Mouse (Mus musculus) heart, adult 9 months (tissue): ENCODE results near the gene Trp53i13.
"Not testable (repeated sequence)": the region's sequence is repeated elsewhere in the genome, so short reads cannot be mapped to it uniquely, and the experiment has no call there.

ENCODE experiments used
- DNase-seq, 2 experiments: peaks; one replicate each; pipeline ENCODE4 v3.0.0; 2022; ENCODE audit warnings: low spot score in 2 of 2

Trp53i13 gene

DNA sequence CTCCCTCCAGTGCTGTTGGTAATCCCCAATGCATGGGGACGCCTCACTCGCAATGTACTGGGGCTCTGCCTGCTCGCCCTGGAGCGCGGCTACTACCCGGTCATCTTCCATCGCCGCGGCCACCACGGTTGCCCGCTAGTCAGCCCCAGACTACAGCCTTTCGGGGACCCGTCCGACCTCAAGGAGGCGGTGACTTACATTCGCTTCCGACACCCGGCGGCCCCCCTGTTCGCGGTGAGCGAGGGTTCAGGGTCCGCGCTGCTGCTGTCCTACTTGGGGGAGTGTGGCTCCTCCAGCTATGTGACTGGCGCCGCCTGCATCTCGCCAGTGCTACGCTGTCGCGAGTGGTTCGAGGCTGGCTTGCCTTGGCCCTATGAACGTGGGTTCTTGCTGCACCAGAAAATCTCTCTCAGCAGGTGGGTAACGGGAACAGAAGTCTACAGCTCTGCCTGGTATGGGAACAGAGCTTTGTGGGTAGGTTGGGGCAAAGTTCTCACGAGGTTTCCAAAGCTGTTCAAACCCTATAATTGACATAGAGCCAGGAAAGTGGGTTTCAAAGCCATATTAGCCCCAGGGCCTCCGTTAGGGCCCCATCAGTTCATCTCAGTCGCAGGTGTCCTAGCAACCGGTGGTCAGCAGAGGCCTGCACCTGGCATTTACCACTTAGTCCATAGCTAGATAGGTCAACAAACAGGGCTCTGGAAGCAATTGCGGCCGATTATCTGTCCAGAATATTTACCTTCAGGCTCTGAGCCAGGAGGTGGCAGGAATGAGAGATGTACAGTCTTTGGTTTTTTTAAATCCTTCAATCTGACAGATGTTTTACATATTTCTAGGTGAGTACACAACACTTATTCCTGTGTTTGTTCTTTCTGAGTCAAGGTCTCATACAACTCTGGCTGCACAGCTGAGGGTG is at the start of gene Trp53i13:
Gene Trp53i13 (minus strand): TSS at position 344 of the 916 bp plus-strand sequence.
- peak in 1 of 2 experiments; percentile 33 for DNase-seq

DNA sequence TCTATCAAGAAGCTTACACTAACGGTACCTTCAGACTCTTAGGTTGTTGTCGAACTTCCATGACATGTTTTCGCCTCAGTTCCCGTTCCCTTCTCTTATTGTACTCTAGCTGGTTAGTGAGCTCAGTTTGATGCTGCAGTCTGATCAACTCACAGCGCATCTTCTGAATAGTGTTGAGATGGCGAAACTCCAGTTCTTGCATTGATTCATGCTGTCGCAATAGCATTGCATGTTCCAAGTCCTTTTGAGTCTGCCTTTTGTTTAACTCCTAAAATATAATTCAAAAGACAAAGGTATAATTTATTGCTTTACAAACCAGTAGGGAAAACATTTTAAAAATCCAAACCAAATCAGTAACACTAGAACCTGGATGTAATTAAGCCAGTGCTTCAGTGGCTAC is 29.5 kb upstream of the Trp53i13 start:
- DNase-seq, result no peak

DNA sequence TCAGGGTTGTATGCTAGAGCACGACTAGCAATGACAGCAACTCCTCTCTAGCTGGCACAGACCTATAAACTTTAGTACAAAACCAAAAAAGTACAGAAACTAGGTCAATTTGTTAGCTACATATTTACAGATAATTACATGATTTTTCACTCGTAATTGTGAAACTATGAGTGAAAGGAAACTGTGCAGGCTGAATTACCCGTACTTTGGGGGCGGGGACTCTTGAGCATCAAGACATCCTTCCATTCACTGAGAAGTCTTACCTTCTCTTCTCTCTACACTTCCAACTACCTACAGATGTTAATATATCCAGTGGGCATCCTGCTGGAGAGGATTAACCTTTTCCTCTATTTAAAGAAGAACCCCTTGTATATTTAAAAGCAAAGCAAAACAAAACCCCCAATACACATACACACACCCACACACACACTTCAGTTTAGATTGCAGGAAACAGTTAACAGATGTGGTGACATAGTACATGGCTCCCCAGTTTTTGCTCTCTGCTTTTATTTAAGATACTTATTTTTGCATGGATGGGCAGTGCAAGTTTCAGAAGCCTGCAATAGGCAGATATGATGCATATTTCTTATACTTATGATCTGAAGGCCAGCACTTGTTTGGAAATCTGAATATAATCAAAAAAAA is 16.5 kb upstream of the Trp53i13 start:
- no peak for DNase-seq

DNA sequence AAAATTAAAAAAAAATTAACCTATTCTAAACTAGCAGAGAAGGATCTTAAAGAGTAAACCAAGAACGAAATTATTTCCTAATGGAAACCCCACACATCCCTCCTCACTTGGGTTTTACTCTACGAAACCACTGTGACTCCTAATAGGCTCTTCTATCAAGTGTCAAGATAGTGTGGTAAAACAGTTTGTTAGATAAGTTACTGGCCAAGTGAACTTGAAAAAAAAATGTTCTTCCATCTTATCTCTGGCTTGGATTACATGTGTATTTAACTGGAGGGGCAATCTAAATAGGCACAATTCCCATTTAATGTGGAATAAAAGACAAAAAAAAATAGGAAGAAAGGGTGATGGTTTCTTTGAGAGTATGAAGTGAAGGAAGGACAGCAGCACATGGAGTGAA is 15.1 kb upstream of the Trp53i13 start:
- no peak for DNase-seq

DNA sequence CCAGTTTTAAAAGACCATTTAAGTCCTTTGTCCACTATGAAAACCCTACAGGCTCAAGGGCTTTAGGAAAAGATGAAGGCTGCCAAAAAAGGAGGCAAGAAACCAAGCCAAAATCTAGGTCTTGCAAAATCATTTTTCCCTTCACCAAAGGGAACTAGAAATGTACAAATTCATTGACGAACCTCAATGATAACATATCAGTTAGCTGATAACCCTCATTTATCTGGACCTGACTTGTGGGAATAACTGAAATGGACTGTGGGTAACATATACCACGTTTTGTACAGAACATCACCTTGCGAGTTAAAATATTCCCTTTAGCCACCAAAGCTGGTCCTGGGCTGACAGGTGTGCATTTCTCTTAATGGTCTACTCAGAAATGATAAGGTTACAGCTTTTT is 13.9 kb upstream of the Trp53i13 start:
- DNase-seq, result no peak

DNA sequence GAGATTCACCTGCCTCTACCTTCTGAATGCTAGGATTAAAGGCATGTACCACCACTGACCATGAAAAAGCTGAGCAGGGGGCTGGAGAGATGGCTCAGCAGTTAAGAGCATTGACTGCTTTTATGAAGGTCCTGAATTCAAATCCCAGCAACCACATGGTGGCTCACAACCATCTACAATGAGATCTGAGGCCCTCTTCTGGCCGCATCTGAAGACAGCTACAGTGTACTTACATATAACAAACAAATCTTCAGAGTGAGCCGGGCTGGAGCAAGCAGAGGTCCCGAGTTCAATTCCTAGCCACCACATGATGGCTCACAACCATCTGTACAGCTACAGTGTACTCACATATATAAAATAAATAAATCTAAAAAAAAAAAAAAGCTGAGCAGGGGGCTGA is 12.6 kb upstream of the Trp53i13 start:
- not testable (repeated sequence) for DNase-seq

DNA sequence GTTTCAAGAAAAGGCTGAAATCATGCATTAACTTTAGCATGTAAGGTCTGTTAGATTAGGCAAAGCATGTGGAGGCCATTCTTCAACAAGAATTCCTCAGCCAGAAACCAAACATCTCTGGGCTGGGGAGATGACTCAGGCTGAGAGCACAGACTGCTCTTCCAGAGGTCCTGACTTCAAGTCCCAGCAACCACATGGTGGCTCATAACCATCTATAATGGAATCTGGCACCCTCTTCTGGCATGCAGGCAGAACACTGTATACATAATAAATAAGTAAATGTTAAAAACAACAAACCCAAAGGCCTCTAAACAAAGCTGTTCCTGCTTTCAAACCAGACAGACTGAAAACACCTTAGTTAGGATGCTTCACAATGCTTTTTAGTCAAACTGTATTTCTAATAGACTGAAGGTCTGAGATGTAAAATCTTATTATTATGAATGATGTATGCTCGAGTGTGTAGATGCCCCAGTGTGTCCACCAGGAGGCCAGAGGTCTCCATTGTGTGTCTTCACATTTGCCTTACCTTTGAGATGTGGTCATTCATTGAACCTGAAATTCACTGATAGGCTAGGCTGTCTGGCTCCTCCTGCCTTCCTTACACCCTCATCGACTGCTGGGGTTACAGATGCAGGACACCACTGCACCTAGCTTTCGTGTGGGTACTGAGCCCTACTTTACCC is 10.2 kb upstream of the Trp53i13 start:
- DNase-seq, result no peak

DNA sequence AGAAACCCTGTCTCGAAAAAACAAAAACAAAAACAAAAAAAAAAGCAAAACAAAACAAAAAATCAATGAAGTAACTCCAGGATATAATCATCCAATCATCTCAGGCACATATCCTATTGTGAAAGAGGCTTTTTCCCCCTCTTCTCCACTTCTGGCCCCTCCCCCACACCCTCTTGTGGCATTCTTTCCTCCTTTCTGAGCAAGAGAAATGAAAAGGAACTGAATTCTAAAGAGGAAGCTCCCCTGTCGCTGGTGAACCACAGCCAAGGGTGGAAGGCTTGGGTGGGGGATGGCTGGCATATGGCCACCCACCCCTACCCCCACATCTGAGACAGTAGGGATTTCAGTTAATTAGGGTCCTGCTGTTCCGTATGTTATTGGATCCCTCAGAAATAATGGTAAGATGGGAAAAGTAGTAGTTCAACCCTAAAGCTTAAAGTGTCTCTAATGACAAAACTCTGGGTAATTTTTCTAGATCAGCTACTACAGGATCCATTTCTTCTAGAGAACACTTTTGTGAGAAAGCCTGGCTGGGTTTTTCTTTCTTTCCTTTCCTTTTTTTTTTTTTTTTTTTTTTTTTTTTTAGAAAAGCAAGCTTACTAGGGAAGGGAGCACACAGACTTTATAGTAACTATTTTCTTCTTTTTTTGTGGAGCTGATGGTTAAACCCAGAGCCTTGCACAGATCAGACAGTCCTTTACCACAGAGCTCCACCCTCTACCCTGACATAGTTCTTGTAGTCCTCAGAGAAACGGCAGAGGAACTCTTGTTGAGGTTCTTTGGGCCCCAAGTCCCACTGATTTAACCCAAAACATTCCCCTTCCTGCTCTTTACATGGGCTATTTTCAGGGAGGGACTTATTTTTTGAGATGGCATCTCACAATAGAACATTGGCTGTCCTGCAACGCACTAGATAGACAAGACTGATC is 5.1 kb upstream of the Trp53i13 start:
- peak in 1 of 2 experiments; percentile 35 for DNase-seq

DNA sequence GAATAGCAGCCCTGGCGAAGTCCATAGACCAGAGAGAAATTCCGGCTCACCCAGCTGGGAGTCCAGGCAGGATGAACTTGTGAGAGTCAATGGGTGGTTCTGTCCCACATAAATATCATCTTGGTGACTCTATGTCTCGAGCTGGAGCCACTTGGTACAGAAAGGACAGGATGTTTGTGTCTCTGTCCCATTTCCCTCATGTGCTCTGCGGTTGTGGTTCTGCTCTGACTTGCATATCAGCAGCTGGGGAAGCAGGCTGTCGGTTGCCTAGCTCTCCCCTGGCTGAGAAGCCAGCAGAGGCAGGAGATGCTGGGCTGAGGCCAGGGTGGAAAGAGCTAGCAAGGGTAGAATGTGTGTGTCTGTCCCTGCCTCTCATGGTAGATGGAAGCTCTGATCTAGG is 3.3 kb upstream of the Trp53i13 start, which contains the start of gene Gm10392:
Gene Gm10392 (minus strand): TSS at position 156 of the 400 bp plus-strand sequence.
- DNase-seq, result peak in 1 of 2 experiments; percentile 63

DNA sequence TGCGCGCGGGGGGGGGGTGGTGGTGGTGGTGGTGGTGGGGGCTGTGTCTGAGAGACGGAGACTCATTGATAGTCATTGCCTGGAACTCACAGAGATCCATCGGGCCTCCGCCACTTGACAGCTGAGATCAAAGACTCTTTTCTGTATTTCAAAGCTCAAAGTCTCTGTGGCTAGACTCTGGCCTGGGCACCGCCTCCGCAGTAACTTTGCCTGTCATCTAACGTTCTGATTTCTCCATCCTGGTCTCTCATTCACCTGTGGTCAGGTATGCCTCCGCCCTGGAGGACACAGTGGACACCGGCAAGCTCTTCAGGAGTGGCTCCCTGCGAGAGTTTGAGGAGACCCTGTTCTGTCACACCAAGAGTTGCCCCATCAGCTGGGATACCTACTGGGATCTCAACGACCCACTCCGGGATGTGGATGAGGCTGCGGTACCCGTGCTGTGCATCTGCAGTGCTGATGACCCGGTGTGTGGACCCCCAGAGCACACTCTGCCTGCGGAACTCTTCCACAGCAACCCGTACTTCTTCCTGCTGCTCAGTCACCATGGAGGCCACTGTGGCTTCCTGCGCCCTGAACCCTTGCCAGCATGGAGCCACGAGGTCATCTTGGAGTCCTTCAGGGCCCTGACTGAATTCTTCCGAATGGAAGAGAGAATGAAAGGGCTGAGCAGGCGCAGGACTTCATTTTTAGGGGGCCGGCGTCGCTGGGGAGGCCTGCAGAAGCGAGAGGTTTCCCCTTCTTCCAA is 2.4 kb upstream of the Trp53i13 start:
- DNase-seq, result no peak

DNA sequence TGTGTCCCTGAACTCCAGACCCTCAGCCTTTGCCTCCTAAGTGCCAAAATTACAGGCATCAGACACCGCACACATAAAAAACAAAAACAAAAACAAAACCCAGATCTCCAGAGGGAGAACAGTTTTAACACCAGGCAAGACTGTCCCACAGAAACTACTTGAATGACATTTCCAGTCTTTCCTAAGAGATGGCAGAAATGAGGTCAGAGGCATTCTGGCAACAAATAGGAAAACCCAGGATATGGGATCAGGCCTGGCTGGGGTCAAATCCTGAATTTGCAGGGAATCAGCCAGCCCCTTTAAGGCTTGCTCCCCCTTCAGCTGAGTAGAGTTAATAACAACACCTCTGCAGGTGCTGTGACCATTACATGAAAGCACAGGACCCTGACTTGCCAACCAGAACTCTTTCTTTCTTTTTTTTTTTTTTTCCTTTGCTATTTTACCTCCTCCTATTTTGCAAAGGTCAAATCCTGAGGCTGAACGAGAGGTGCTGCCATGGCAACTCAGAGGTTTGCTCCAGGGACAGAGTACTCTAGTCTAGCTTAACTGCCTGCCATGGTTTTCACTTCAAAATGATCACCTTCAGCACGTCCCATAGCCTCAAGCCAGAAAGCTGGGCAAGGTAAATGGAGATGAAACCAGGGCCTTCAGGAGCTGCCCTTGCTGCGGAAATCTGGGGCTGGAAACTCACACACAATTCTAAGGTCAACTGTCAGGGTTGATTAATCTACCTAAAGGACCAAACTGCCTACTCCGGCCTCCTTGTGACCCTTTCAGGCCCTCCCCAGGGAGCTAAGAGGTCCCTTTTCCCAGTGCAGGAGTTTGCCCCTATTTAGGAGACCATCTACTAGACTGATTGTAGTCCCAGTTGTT is 1.0 kb upstream of the Trp53i13 start:
- DNase-seq, result no peak

DNA sequence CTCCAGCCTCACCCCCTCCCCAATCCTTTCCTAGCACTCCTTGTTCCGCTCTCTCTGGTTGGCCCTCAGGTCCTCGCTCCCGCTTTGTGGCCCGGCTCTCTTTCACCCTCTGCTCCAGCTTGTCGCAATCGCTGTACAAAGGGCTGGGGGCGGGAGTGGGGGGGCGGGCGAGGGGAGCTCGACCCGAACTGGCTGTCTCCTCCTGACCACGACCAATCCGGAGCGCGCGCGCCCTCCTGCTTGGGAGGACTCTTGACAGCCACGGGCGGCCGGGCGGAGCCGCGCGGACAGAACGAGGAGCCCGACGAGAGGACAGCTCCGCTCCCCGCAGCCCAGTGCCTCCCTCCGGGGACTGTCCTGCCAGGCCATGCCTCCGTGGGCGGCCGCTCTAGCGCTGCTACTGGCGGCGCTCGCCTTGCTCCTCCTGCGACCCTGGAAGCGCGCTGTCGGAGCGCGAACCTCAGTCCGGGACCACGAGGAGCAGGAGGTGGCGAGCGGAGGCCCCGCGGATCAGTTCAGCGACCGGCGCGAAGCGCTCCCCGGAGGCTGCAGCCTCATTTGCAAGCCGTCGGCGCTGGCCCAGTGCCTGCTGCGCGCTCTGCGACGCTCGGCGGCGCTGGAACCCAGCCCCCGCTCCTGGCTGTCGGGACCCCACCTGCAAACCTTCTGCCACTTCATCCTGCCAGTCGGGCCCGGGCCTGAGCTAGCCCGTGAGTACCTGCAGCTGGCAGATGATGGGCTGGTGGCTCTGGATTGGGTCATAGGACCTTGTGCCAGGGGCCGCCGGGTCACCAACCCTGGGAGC is 746 bp downstream of the Trp53i13 start, which contains the start of gene Abhd15:
Gene Abhd15 (plus strand): TSS at position 290 of the 805 bp plus-strand sequence.
- DNase-seq, result peak; percentile 84

DNA sequence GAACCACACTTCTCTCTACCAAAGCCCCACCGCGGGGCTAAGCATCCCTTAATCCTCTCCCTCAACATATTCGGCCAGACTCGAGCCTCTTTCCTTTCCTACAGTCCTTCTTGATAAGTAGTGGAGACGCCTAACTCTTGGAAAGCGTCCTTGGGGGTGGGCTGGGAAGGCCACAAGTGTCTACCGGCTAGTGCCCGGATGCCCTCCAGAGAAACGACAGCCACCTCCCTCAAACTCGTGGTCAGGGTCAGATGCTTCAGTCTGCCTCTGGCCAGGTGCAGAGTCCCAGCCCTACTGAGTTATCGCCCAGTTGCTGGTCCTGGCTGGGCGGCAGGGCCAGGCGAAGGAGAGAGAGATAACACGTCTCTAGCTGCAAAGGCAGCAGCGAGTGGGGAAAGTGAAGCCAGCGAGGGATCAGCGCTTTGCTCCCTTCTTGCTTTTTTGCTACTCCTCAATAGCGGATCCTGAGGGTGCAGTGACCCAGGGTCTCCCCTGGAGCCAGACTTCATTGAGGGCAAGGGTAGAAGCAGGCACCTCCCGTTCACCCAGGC is 1.4 kb downstream of the Trp53i13 start:
- peak in 1 of 2 experiments; percentile 42 for DNase-seq

DNA sequence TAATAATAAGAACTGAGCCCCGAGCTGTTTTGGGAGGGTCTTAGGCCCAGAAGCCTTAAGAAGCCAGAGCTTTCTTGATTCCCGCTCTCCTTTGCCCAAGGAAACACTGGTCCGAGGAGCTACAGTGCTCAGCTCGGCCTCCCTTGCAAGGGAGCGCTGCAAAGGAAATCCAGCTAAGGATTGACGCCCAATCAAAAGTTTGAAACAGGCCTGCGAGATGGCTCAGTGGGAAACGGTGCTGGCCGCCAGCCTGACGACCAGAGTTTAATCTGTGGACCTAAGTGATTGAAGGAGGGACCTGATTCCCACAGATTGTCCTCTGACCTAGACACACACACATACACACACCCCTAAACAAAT is 2.0 kb downstream of the Trp53i13 start:
- no peak for DNase-seq

DNA sequence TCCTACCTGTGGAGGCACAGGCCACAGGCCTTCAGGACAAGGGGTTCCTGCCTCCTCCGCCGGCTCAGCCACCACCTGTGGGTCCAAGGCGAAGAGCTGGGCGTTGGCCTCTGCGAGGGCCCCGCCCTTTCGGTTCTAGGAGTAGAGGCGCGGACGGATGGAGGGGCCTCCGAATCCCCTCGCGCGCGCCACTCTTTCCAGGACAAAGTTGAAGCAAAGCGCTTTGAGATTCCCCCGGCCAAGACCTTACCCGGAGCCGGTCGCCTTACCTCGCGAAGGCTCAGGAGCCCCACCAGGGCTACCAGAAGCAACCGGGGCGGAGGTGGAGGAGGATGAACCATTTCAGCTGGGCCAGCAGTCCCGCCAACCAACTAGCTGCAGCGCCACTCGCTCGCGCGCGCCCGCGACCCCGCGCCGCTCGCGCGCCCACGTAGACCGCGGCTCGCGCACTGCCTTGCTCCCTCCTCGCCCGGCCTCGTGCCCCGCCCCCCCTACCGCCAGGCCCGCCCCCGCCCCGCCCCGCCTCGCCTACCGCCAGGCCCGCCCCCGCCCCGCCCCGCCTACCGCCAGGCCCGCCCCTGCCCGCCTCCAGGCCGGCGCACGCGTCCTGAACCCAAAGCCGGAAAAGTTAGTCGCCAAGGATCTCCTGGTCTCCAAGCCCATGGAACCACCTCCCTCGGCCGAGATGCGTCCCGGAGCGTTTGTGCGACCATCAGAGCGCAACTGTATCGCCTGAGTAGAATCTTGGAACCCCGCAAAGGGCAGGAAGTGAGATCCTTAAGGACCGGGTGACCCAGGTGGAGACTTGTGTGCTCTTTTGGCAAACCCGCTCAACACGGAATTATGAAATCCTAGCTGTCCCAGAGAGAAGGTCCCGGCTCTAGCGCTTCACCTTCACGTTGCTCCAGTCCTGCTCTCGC is 2.6 kb downstream of the Trp53i13 start:
- DNase-seq, result peak; percentile 88

DNA sequence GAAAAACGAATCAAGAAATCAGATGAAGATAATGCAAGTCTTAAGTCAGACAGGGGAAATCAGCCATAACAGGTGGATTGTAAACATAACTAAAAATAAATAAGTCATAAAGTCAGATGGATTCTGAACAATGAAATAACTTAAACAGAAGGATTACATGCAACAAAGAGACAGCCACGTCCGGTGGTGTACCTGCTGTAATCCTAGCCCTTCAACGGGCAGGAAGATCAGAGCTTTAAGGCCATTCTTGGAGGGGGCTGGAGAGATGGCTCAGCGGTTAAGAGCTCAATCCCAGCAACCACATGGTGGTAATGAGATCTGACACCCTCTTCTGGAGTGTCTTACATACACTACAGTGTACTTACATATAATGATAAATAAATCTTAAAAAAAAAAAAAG is 4.4 kb downstream of the Trp53i13 start:
- DNase-seq, result no peak
